Mouse (Mus musculus): ENCODE data around the gene Slc22a12.
A peak's percentile ranks its signal among the peaks of the same experiment; 100 is the strongest.

Slc22a12 gene

GRCm38 (mm10) chr19:6540191-6540590 lies 2.6 kb downstream of the Slc22a12 start:
- DNase-seq (ENCODE audit: low read depth), result no peak

- DNase-seq (ENCODE audit: low read depth), result no peak
Observed at GRCm38 (mm10) chr19:6539592-6539991, 3.2 kb downstream of the Slc22a12 start.

DNA sequence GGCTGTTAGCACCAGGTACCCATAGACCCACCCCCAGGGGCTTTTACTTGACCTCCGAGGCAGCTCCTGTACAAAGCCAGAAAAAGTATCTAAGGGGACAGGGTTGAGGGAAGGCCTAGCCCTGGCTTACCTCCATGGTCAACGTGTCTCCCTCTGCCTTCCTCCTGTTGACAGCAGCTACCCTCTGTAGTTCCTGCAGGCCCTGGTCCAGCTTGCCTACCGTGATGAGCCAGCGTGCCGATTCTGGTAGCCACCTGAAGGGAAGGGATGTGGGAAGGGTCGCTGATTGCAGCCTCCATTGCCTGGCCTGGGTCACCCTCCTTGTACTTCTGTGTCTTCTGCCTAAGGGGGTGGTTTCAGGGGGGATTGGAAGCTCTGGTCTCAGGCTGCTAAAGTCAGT lies 4.3 kb downstream of the Slc22a12 start:
- DNase-seq (ENCODE audit: low read depth), result no peak

GRCm38 (mm10) chr19:6537526-6537925 lies 5.3 kb downstream of the Slc22a12 start:
- no peak for DNase-seq (ENCODE audit: low read depth)

DNA sequence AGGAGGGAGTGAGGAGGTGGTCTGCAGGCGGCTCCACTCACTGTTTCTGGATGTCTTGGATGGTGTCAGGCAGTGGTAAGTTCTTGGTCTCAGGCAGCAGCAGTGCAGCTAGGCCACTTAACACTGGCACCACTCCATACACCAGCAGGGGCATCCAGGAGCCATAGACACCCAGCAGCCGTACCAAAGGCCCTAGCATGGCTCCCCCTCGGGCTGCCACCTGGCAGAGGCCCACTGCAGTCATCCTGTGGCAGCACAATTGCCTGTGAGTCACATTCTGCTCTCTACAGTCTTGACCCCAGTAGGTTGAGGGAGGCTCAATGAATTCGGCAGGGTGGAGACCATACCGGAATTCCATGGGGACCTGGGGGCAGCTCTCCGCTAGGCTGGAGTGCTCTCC lies 6.1 kb downstream of the Slc22a12 start:
- DNase-seq (ENCODE audit: low read depth), result no peak

DNA sequence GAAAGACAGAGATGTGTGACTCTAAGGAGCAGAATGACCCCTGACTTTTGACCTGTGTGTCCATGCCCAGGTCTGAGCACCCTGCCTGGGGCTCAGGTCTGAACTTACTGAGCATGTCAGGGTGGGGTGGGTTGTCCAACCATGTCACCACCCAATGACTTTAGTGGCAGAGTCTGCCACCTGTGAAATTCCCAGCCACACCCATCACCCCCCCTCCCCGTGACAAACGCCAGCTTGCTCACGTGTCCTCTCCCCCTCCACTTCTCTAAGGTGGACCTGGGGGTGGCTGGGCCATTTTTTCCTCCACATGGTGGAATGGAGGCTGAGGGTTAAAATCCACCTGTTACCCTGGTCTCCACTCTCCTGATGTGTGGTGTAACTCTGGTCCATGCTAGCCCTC lies 6.6 kb downstream of the Slc22a12 start:
- DNase-seq (ENCODE audit: low read depth), result no peak

GRCm38 (mm10) chr19:6534118-6534415 lies 8.8 kb downstream of the Slc22a12 start:
- DNase-seq (ENCODE audit: low read depth), result no peak

- DNase-seq (ENCODE audit: low read depth), result no peak
Observed at GRCm38 (mm10) chr19:6533290-6534117, 9.3 kb downstream of the Slc22a12 start.

DNA sequence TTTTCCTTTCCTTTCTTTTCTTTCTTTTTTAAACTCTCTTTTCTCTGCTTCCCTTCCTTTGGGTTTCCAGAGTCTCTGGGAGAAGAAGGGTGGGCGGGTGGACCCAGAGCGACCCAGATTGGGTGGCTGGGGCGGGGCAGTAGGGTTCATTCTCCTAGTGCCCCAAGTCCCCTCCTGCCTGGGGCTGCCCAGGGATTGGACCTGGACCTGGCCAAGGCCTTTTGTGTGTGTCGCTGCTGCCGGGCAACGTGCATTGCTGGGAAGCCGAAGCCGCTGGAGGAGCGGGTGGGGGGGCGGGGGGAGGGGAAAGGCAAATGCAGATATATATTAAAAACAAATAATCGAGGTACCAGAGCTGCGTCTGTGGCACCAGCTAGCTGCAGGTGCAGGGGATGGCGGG lies 10.2 kb downstream of the Slc22a12 start:
- DNase-seq (ENCODE audit: low read depth), result no peak

- no peak for DNase-seq (ENCODE audit: low read depth)
Observed at GRCm38 (mm10) chr19:6531832-6532471, 10.9 kb downstream of the Slc22a12 start.

- DNase-seq (ENCODE audit: low read depth), result no peak
Observed at GRCm38 (mm10) chr19:6531011-6531631, 11.7 kb downstream of the Slc22a12 start.

GRCm38 (mm10) chr19:6530359-6530758 lies 12.5 kb downstream of the Slc22a12 start:
- DNase-seq (ENCODE audit: low read depth), result no peak

- peak; percentile 23 for DNase-seq (ENCODE audit: low read depth)
Observed at GRCm38 (mm10) chr19:6529265-6529985, 13.4 kb downstream of the Slc22a12 start.

GRCm38 (mm10) chr19:6527839-6528531 lies 14.8 kb downstream of the Slc22a12 start:
- no peak for DNase-seq (ENCODE audit: low read depth)

GRCm38 (mm10) chr19:6527439-6527838 lies 15.4 kb downstream of the Slc22a12 start:
- DNase-seq (ENCODE audit: low read depth), result no peak

DNA sequence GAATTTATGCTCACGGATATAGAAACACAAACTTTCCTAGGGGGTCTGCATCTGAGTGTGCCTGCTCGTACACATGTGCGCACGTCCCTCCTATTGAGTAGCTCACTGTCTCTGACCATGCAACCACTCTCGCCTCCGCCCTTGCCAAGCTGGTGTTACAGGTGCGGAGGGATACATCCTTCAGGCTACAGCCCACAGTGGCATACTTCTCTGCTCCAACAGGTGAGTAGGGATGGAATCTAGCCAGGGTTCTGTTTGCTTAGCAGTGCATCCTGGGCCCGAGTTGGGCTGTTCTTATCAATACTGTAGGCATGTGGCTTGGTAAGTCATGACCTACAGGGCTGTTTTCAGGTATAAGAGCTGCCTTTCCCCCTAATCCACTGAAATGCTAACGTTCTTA lies 16.8 kb downstream of the Slc22a12 start:
- no peak for DNase-seq (ENCODE audit: low read depth)

DNA sequence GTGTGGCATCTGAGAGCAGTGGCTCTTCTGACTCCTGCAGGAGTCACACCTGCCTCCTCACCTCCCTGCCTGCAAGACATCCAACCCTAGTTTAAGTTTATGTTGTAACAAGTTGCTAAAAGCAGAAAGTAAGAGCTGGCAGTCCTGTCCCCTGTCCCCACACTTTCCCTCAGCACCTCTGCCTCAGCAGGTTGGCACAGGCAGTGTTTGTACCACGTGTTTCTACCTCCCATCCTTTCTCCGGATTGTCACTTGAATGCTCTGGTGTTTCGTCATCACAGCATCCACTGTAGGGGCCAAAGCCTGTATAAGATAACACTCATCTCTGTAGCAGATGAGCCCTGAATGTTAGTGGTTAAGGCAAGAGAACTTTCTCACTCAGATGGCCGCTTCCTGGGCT lies 17.8 kb downstream of the Slc22a12 start:
- DNase-seq (ENCODE audit: low read depth), result no peak

DNA sequence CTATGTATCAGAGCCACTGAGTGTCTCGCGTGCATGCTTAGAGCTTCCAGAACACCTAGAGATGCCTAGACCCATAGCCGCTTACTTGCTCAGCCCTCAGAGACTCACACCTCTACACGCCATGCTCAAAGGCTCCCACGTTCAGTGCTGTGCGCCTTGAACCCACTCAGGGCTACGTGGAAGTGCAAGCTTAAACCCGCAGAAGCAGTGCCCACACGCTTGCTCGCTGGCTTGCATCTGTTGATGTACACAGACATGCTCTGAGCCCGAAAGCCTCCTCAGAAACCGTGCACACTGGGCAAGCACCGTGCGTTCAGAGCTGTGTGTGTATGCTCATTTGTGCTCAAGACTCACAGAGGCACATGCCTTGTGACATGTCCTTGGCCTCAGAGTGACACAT lies 20.5 kb downstream of the Slc22a12 start:
- DNase-seq (ENCODE audit: low read depth), result no peak

DNA sequence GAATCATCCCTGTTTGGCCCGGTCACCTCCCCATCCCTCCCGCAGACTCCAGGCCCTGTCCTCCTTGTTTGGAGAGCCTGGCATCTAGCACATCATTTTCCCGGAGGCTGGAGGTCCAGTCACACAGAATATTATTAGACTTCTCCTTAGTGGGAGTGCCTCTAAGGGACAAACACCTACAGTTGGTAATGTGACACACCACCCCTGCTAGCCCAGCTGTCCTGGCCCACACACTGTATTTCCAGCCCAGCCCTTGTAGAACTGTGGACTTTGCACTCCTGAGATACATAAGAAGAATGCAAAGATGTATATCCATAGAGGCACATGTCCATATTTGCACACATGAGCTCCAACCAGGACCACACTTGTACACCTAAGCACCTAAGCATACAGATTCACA lies 21.2 kb downstream of the Slc22a12 start:
- DNase-seq (ENCODE audit: low read depth), result no peak

- DNase-seq (ENCODE audit: low read depth), result no peak
Observed at GRCm38 (mm10) chr19:6519483-6519882, 23.3 kb downstream of the Slc22a12 start.

- no peak for DNase-seq (ENCODE audit: low read depth)
Observed at GRCm38 (mm10) chr19:6518601-6519000, 24.2 kb downstream of the Slc22a12 start.

GRCm38 (mm10) chr19:6516153-6516552 lies 26.7 kb downstream of the Slc22a12 start:
- DNase-seq (ENCODE audit: low read depth), result no peak

Measured in 416B (cell line).